Mouse (Mus musculus) kidney, postnatal 25 days (tissue): ENCODE data around the gene Homer1.

Experiments
- DNase-seq, 2 experiments: peaks; one replicate each; pipeline ENCODE4 v3.0.0; 2021; ENCODE audit warnings: mixed read lengths in 2 of 2

Homer1 gene

GRCm38 (mm10) chr13:93406855-93407254, 107.4 kb downstream of the Homer1 start:
- no peak for DNase-seq

DNA sequence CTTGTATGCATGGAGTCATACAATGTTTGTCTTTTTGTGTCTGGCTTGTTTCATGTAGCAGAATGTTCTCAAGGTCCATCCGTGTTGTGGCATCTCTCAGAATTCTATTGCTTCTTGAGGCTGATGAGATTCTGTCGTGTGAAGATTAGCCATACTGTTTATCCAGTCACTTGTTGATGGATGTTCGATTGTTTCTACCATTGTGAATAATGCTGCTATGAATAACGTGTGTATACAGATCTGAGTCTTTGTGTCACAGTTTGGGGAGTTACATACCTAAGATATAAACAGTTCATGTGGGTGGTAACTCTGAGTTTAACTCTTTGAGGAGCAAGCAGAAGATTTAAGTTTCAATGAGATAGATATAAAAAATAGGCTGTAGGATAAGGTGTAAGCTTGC, 110.9 kb downstream of the Homer1 start:
- no peak for DNase-seq

GRCm38 (mm10) chr13:93415055-93415454, 115.6 kb downstream of the Homer1 start:
- DNase-seq: no peak

- DNase-seq: no peak
Observed at GRCm38 (mm10) chr13:93418292-93418691, 118.9 kb downstream of the Homer1 start.

DNA sequence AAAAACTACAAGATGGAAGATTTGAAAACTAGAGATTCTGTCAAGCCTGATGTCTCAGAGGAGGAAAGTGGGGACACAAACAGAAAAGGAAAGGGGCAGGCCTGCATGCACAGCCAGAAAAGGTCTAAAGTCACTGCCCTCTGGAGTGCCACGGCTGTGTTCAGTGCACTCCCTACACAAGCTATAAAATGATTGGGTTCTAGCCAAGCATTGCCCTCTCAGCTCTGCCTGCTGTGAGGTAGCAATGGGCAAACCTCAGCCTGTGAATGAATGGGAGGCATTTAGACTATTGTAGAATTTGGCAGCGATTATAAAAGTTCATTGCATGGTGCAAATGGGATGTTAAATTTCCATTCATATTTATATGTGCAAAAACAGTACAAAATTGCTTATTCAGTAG, 120.3 kb downstream of the Homer1 start:
- DNase-seq: no peak

DNA sequence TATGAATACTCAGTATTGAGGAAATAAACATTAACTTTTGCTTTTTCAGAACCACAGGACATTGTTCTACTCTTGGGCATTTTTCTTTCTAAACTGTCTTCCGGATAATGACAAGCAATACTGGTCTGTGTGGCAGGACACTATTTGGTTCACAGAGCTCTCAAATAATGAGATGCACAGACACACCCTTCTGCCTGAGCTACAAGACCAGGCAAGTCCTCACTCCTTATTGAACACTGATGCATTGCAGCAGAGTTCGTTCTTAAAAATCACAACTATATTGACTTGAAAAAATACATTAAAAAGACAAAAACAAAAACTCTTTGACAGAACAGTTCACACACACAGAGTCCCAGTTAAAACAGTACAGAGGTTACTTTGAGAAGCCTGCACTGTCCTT, 123.8 kb downstream of the Homer1 start:
- no peak for DNase-seq

DNA sequence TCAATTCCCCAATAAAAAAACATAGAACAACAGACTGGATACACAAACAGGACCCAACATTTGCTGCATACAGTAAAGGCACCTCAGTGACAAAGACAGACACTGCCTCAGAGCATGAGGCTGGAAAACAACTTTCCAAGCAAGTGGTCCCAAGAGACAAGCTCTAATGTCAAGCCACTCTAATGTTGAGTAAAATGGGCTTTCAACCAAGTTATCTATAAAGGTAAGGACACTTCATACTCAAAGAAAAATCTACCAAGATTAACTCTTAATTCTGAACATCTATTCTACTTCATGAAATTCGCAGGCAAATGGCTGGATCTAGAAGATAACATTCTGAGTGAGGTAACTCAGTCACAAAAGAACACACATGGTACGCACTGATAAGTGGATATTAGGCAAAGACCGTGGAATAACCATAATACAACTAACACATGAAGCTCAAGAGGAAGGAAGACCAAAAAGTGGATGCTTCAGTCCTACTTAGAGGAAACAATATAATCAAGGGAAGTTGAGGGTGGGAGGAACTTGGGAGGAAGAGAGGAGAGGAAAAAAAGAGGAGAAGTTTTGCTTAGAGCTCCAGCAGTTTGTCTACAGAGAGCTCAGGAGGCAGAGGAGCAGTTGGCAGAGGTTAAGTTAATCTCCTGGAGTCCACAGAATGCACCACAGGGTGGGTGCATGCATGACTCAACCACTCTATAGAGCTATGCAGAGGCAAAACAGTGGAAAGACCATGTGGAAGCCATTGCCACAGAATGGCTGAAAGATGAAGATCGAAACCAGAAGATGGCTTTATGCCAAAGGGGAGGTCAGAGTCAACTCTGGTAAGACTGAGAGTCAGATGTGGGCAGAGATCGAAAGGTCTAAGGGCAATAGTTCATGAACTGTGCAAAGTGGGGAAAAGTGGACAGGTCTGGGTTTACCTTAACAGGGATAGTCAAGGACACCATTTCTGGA, 128.8 kb downstream of the Homer1 start:
- peak in 1 of 2 experiments; percentile 6 for DNase-seq

GRCm38 (mm10) chr13:93429205-93429604, 129.8 kb downstream of the Homer1 start:
- DNase-seq: no peak

GRCm38 (mm10) chr13:93440167-93440566, 140.7 kb downstream of the Homer1 start:
- no peak for DNase-seq

DNA sequence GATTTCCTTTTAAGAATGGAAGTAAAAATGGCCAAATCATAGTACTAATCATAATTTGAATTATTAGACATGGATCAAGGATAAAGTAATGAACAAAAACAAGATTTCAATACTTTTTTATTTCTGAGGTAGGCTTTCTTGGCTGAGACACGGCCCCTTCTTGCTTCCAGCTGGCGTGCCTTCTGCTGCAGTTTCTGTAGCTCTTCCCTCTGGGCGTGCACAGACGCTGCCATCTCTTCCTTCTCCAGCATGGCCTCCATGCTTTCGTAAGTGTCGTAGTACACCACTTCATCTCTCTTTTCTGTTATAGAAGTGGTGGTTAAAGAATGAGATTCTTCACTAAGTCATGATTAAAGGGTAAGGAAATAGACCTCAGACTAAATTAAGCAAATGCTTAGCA, 153.8 kb downstream of the Homer1 start:
- DNase-seq: no peak
